Mouse (Mus musculus) limb, embryonic 14.5 days (tissue): Measurements from ENCODE around the gene Myt1l. TPM values are rescaled to one million over a fixed set of nuclear protein-coding genes. Genes with fewer than 3 reads are reported as not detected.

Source experiments
- ATAC-seq: fragments of 200-750 bp; cut with Nextera tagmentation; 2 replicates; pipeline ENCODE4 v1.8.0; 2017; ENCODE audit warnings: low read depth, moderate number of reproducible peaks, moderate TSS enrichment; ENCODE audit not compliant: low FRiP score
- DNase-seq: peaks from one replicate; pipeline ENCODE4 v3.0.0-alpha.2; 2015; ENCODE audit warnings: low spot score
- H3K27ac ChIP-seq: fragments of 300-500 bp; sonication (generic); replicated peaks from 2 replicates; pipeline ENCODE4 v1.5.1; 2014; ENCODE audit warnings: low read depth, mild to moderate bottlenecking, low read length, moderate library complexity, mixed read lengths
- H3K27me3 ChIP-seq: fragments of 300-500 bp; sonication (generic); 2 replicates; pipeline ENCODE4 v1.6.1; 2014; ENCODE audit warnings: low read length, mixed read lengths; ENCODE audit not compliant: control insufficient read depth, insufficient read depth
- H3K36me3 ChIP-seq: fragments of 300-500 bp; sonication (generic); 2 replicates; pipeline ENCODE4 v1.6.1; 2014; ENCODE audit warnings: mild to moderate bottlenecking, low read length, moderate library complexity, mixed read lengths; ENCODE audit not compliant: control insufficient read depth, insufficient read depth
- H3K4me1 ChIP-seq: fragments of 300-500 bp; sonication (generic); 2 replicates; pipeline ENCODE4 v1.6.1; 2014; ENCODE audit warnings: antibody characterized with exemption, low read length, mixed read lengths; ENCODE audit not compliant: control insufficient read depth, insufficient read depth
- H3K4me2 ChIP-seq: fragments of 300-500 bp; sonication (generic); replicated peaks from 2 replicates; pipeline ENCODE4 v1.6.1; 2014; ENCODE audit warnings: low read depth, mild to moderate bottlenecking, low read length, moderate library complexity; ENCODE audit not compliant: severe bottlenecking
- H3K4me3 ChIP-seq: fragments of 300-500 bp; sonication (generic); replicated peaks from 2 replicates; pipeline ENCODE4 v1.5.1; 2014; ENCODE audit warnings: low read length
- H3K9ac ChIP-seq: fragments of 300-500 bp; sonication (generic); 2 replicates; pipeline ENCODE4 v1.6.1; 2014; ENCODE audit warnings: mild to moderate bottlenecking, low read depth, low read length, moderate library complexity; ENCODE audit not compliant: severe bottlenecking
- H3K9me3 ChIP-seq: fragments of 300-500 bp; sonication (generic); 2 replicates; pipeline ENCODE4 v1.6.1; 2016; ENCODE audit warnings: low read length; ENCODE audit not compliant: control insufficient read depth
- POLR2A ChIP-seq: fragments of 200-500 bp; IDR thresholded peaks from 2 replicates; pipeline ENCODE4 v1.8.0; 2012; ENCODE audit warnings: inconsistent platforms, mild to moderate bottlenecking, moderate library complexity, borderline replicate concordance; ENCODE audit not compliant: insufficient read depth, insufficient read length; ENCODE audit errors: extremely low read depth
- WGBS: fragments of 180-500 bp; shearing (Covaris S2); extraction: QIAGEN DNeasy Blood & Tissue Kit; methylation state at CpG from one replicate; pipeline ENCODE4 v1.1.7; 2014; 5-methylcytosine and 5-hydroxymethylcytosine counted together
- polyA plus RNA-seq, 2 experiments: library from polyadenylated mRNA; depleted of rRNA in 1 of 2; stranded (reverse) in 1 of 2; unstranded in 1 of 2; fragments of >200 nt; fragmentation: Nextera tagmentation in 1 of 2; extraction: Ambion mirVana in 1 of 2; gene quantifications; 2 replicates each; pipeline versions ENCODE4 v1.2.1 to v1.2.3; 2012 to 2014

Myt1l gene
- polyA plus RNA-seq, 2 experiments, result 0.18 TPM; not detected in 1

DNA sequence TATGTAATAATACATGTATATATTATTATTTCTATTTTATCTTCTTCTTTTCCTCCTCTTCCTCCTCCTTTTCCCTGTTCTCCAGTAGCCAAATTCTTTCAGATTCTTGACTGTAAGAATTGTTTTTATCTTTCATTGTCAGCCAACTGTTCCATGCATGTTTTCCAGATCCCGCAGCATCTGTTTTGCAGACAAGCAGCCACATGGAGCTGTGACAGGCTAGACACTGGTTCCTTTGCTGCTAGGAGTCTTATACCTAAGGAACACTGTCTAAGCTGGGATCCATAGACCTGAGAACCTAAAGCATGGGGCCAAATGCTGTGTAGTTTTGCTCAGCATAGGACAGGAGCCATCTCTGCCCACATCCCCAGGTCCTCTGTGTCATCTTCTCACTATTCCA, 238.0 kb downstream of the Myt1l start:
- no peak for DNase-seq
- H3K27ac ChIP-seq, result no peak overlapping the region

DNA sequence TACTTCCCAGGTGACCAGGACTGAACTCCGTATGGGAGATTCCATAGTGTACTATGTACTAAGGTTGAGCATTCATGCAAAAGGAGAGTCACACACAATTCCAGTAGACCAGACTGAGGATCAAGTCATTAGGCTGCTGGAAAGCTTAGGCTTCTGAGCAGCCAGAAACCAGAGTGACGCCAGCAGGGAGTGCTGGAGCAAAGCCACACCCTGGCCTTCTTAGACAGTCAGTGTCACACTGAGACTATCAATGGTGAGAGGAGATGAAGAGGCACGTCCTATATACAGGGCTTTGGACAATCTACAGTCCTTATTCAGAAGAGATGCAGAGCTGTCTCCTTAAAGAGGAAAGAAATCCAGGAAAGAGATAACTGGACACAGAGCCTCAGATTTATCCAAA, 243.6 kb downstream of the Myt1l start:
- ATAC-seq, result no peak
- no peaks in the 10 kb centered on the region for H3K27me3 ChIP-seq
- no peak for TF ChIP-seq POLR2A
- H3K4me1 ChIP-seq, result no peaks in the 10 kb centered on the region
- H3K9ac ChIP-seq, result no peak overlapping the region
- no peak overlapping the region for H3K27ac ChIP-seq
- H3K9me3 ChIP-seq, result no peaks in the 10 kb centered on the region
- H3K4me3 ChIP-seq, result no peak overlapping the region
- H3K36me3 ChIP-seq, result no peaks in the 10 kb centered on the region
- 72% methylated on average over 3 of the region's 3 CpGs for WGBS
- no peak for DNase-seq
- no peak overlapping the region for H3K4me2 ChIP-seq

More for the DNA sequence above, 238.0 kb downstream of the Myt1l start:
- Histone ChIP-seq H3K9me3 (no peaks in the 10 kb centered on the region), H3K36me3 (no peaks in the 10 kb centered on the region), H3K4me1 (no peaks in the 10 kb centered on the region), H3K27me3 (no peaks in the 10 kb centered on the region), H3K4me2 (no peak overlapping the region), H3K4me3 (no peak overlapping the region), H3K9ac (no peak overlapping the region)
- ATAC-seq, result no peak
- 76% methylated on average over 1 of the region's 1 CpGs for WGBS
- no peak for TF ChIP-seq POLR2A

DNA sequence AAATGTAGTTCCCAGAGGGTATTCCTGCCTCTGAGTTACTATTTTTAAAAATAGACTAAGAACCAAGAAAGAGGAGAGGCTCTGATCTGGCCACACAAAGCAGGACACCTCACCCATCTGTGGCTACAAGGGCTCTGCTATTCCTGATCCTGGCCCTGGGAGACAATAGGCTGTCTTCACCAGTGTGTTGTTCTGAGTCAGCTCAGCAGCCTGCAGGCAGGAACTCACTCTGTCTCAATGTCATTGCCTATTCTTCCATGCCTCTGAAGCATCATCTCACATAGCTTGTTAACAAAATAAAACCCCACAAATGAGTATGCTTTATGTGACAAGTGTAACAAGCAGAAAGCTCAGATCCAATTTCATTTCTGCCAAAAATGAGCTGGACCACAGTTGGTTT, 244.2 kb downstream of the Myt1l start:
- Histone ChIP-seq H3K4me2 (no peak overlapping the region), H3K4me3 (no peak overlapping the region), H3K4me1 (no peaks in the 10 kb centered on the region), H3K36me3 (no peaks in the 10 kb centered on the region), H3K9me3 (no peaks in the 10 kb centered on the region), H3K27me3 (no peaks in the 10 kb centered on the region), H3K9ac (no peak overlapping the region), H3K27ac (no peak overlapping the region)
- ATAC-seq, result no peak
- no peak for DNase-seq
- TF ChIP-seq POLR2A, result no peak

DNA sequence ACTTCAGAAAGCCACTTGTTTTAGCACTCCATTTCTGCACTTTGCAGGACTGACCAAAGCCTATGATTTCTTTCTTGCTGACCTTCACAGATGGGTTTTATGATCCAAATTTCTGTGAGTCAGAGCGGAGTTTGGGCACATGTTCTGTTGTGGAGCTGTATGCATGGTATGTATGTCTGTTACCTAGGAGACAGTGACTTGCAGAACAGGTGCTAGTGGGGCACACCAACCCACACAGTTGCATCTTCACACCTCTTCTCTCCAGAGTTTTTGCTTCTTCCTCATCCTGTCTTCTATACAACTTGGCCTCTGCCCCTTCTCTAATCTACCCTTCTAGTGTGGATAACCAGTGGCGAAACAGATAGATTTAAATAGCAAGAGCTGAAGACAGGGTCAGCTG, 250.7 kb downstream of the Myt1l start:
- Histone ChIP-seq H3K4me3 (no peak overlapping the region), H3K27ac (no peak overlapping the region), H3K9me3 (no peaks in the 10 kb centered on the region), H3K4me2 (no peak overlapping the region), H3K4me1 (no peaks in the 10 kb centered on the region), H3K27me3 (no peaks in the 10 kb centered on the region), H3K9ac (no peak overlapping the region), H3K36me3 (no peaks in the 10 kb centered on the region)
- WGBS, result 85% methylated on average over 2 of the region's 2 CpGs
- DNase-seq, result no peak
- no peak for TF ChIP-seq POLR2A
- ATAC-seq, result no peak

DNA sequence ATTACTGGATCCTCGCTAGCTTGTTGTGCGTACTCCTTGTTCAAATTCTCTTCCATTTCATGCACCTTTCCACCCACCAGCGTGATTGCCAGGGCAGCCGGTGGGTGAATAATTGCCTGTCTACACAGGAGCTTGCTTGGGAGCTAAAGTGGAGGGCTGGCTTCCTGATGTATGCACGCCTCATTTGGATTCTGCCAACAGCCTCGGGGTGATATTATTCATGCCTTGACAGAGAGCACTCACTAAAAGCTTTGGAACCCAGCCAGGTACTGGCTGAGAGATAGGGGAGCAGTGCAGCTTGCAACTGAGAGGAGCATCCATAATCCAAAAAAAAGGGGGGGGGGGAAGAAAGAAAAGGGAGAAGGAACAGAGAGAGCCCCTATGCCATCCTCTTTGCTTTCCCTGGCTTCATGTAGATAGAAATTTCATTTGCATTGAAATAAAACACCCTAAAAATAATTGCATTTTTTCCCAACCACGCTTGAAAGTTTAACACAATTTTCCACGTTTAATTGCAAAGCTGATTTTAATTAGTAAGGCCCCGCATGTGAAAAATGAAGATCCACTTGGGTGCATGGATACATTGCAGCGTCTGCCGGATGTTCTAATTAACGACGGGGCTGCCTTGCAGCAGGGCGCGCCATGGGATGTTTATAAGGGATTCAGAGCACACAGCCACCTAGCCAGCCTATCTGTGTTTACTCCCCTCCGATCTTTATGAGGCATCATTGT, 261.3 kb downstream of the Myt1l start:
- Histone ChIP-seq H3K27ac (no peak overlapping the region), H3K27me3 (no peaks in the 10 kb centered on the region; the same call in 1 of the 2 replicates), H3K4me3 (no peak overlapping the region), H3K4me1 (peaks cover 6% of the 10 kb centered on the region; the same call in 1 of the 2 replicates), H3K36me3 (no peaks in the 10 kb centered on the region), H3K4me2 (no peak overlapping the region), H3K9ac (no peak overlapping the region), H3K9me3 (no peaks in the 10 kb centered on the region)
- DNase-seq (peak; percentile 82), ATAC-seq (no peak)
- no peak for TF ChIP-seq POLR2A
- 11% methylated on average over 16 of the region's 16 CpGs for WGBS

DNA sequence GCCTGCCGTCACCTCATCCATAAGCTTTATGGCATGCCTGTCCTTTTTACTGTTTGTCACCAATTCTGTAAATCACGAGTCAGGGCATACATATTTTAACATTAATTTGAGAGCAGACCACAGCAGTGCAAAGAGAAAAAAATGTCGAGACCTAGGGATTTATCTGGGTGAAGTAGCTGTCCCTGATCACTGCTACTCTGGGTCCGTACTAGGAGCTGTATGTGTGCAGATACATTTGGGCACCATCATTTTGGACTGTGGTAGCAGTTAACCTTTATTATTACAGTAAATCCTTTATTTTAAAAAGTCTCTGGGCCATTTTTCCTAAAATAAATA, 261.8 kb downstream of the Myt1l start:
- Histone ChIP-seq H3K4me3 (no peak overlapping the region), H3K36me3 (no peaks in the 10 kb centered on the region), H3K27me3 (no peaks in the 10 kb centered on the region; the same call in 1 of the 2 replicates), H3K9me3 (no peaks in the 10 kb centered on the region), H3K9ac (no peak overlapping the region), H3K27ac (no peak overlapping the region), H3K4me1 (peaks cover 6% of the 10 kb centered on the region; the same call in 1 of the 2 replicates), H3K4me2 (no peak overlapping the region)
- no peak for TF ChIP-seq POLR2A
- DNase-seq, result no peak
- WGBS, result 16% methylated on average over 4 of the region's 4 CpGs
- no peak for ATAC-seq
